Comparison of ENCODE assay signal across 25 mouse cellular contexts in the genomic region with DNA sequence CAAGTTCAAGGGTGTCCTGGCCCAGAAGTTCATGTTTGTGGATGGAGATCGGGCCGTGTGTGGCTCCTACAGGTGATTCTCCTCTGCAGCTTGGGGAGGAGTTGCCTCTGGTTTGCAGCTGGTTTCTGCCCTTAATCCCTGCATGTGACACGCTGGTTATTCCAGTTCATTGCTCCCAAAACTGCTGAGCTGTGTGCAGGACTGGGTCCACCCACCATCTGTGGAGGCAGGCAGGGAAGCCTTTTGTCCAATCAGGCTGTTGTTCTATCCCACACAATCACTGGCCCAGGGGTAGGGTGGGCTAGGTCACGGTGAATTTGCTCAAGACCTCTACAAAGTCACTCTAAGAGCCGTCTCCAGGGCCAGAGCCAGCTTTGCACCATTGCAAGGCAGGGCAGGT. TPM values are rescaled to one million over a fixed set of nuclear protein-coding genes. Genes with fewer than 3 reads are reported as not detected.
A peak's percentile ranks its signal among the peaks of the same experiment; 100 is the strongest.
DNase-seq lines count a peak whose midpoint lies in the region; ATAC-seq lines count a peak whose summit lies in the region.
"Had no signal": no experiment of that assay in that cellular context is flagged by ENCODE, and none has a peak within 500 bp of the region (broad histone marks: within the 10 kb centered on the region; RNA-seq: fewer than 3 reads in every experiment).

No protein-coding gene starts in this region.

- H3K36me3 ChIP-seq in hindbrain, embryonic 11.5 days (ENCODE audit: control insufficient read depth, insufficient read depth, low read length) = no peaks in the 10 kb centered on the region
- H3K36me3 ChIP-seq in hindbrain, embryonic 16.5 days (ENCODE audit: control insufficient read depth, insufficient read depth, low read length) = no peaks in the 10 kb centered on the region
- H3K36me3 ChIP-seq: heart, embryonic 13.5 days; stomach, embryonic 15.5 days had no signal

- H3K4me3 ChIP-seq in hindbrain, embryonic 11.5 days (ENCODE audit: low read depth, low read length) = no peak overlapping the region
- H3K4me3 ChIP-seq in hindbrain, embryonic 16.5 days (ENCODE audit: low read length) = no peak overlapping the region
- H3K4me3 ChIP-seq: heart, adult 2 months; heart, embryonic 13.5 days; intestine, embryonic 15.5 days; stomach, embryonic 15.5 days had no signal

- H3K9ac ChIP-seq in hindbrain, embryonic 11.5 days (ENCODE audit: low read depth, low read length) = no peak overlapping the region
- H3K9ac ChIP-seq in hindbrain, embryonic 16.5 days (ENCODE audit: low read depth, low read length) = no peak overlapping the region
- H3K9ac ChIP-seq: forebrain, postnatal 0 days; heart, embryonic 13.5 days; hindbrain, embryonic 14.5 days; intestine, embryonic 15.5 days; stomach, embryonic 15.5 days had no signal

- H3K9me3 ChIP-seq in hindbrain, embryonic 11.5 days (ENCODE audit: control insufficient read depth, low read length) = no peaks in the 10 kb centered on the region
- no peaks in the 10 kb centered on the region for H3K9me3 ChIP-seq in hindbrain, embryonic 16.5 days (ENCODE audit: control insufficient read depth, low read length)
- H3K9me3 ChIP-seq: heart, embryonic 13.5 days; intestine, embryonic 15.5 days; stomach, embryonic 15.5 days had no signal

- WGBS in hindbrain, embryonic 11.5 days = 41% methylated on average over 5 of the region's 5 CpGs
- 29% methylated on average over 5 of the region's 5 CpGs for WGBS in hindbrain, embryonic 16.5 days

- no peak overlapping the region for H3K4me2 ChIP-seq in hindbrain, embryonic 11.5 days (replicated peaks; ENCODE audit: low read depth, low read length)
- H3K4me2 ChIP-seq in hindbrain, embryonic 16.5 days (ENCODE audit: low read length) = no peak overlapping the region
- H3K4me2 ChIP-seq: heart, embryonic 13.5 days; hindbrain, embryonic 14.5 days; intestine, embryonic 15.5 days; stomach, embryonic 15.5 days had no signal

- H3K27ac ChIP-seq in hindbrain, embryonic 11.5 days (ENCODE audit: low read depth, low read length) = 0 out of 2 replicates have a peak overlapping the region, but pooled peaks have one; percentile 17
- no peak overlapping the region for H3K27ac ChIP-seq in hindbrain, embryonic 16.5 days (ENCODE audit: low read depth, low read length)
- H3K27ac ChIP-seq: heart, adult 2 months; heart, embryonic 13.5 days; hindbrain, embryonic 14.5 days; intestine, embryonic 15.5 days; stomach, embryonic 15.5 days had no signal

- H3K4me1 ChIP-seq in hindbrain, embryonic 11.5 days (replicated peaks; ENCODE audit: control insufficient read depth, insufficient read depth, low read length) = 0 out of 2 replicates have a peak, but pooled peaks cover 3% of the 10 kb centered on the region
- H3K4me1 ChIP-seq in hindbrain, embryonic 16.5 days (ENCODE audit: control insufficient read depth, insufficient read depth, low read depth, low read length) = no peaks in the 10 kb centered on the region
- H3K4me1 ChIP-seq: heart, embryonic 13.5 days; stomach, embryonic 15.5 days had no signal

- no peak for ATAC-seq in hindbrain, embryonic 11.5 days (ENCODE audit: low FRiP score)
- no peak for ATAC-seq in hindbrain, embryonic 16.5 days
- no peak for ATAC-seq in megakaryocyte-erythroid progenitor cell, adult 5-6 weeks (replicated peaks; ENCODE audit: low FRiP score, low TSS enrichment, poor library complexity, severe bottlenecking)
- ATAC-seq in monocyte, adult 5-6 weeks (replicated peaks; ENCODE audit: insufficient number of reproducible peaks, low FRiP score, low TSS enrichment, poor library complexity, severe bottlenecking) = no peak
- ATAC-seq: forebrain, postnatal 0 days; intestine, embryonic 15.5 days; midbrain, embryonic 16.5 days; Patski had no signal

- 0 out of 2 replicates have a peak, but pooled peaks cover 5% of the 10 kb centered on the region for H3K27me3 ChIP-seq in hindbrain, embryonic 11.5 days (ENCODE audit: control insufficient read depth, insufficient read depth, low read length)
- no peaks in the 10 kb centered on the region for H3K27me3 ChIP-seq in hindbrain, embryonic 16.5 days (replicated peaks; ENCODE audit: control insufficient read depth, insufficient read depth, low read length)
- H3K27me3 ChIP-seq: heart, embryonic 13.5 days; intestine, embryonic 15.5 days; Patski; stomach, embryonic 15.5 days had no signal

- no peak for DNase-seq in hindbrain, embryonic 11.5 days (ENCODE audit: low spot score)
- peak; percentile 36 for DNase-seq in embryo, embryonic 10.5 days (ENCODE audit: low spot score)
- peak; percentile 89 for DNase-seq in kidney, adult 9 months
- DNase-seq in mesoderm, embryonic 11.5 days (ENCODE audit: low read depth, low spot score) = peak; percentile 15
- DNase-seq: adrenal gland, adult 2 months; cerebellum, adult 11-12 months; forebrain, postnatal 0 days; gastrocnemius, postnatal 25 days; heart, adult 2 months; heart, postnatal 14 days; lung, adult 2 months; lung, postnatal 14 days; thymus, postnatal 25 days had no signal

RNA-seq across cellular contexts. Expression of a gene that starts 17.8 kb away (rescaled TPM):
- polyA plus RNA-seq in hindbrain, embryonic 11.5 days (2014; fragmentation: Nextera tagmentation; extraction: Ambion mirVana) = 0.18 and 0.31 TPM in 2 replicates
- 0.12 and 0.18 TPM in 2 replicates for polyA plus RNA-seq in hindbrain, embryonic 16.5 days (2015; fragmentation: Nextera tagmentation; extraction: Ambion mirVana)
- not detected in 2 replicates for total RNA-seq in megakaryocyte-erythroid progenitor cell, adult 5-6 weeks (2014; fragmentation: Nextera tagmentation)
- not detected in 2 replicates for total RNA-seq in megakaryocyte-erythroid progenitor cell, adult 5-6 weeks (2017)
- 0.10 TPM in 1 of 3 replicates, not detected in the others for total RNA-seq in monocyte, adult 5-6 weeks (2017)
- total RNA-seq: megakaryocyte, adult 5-6 weeks had no signal
- polyA plus RNA-seq: Patski had no signal

RNA-seq across cellular contexts. Expression of a gene that starts 18.9 kb away (rescaled TPM):
- 0.09 TPM in 1 of 2 replicates, not detected in the other for polyA plus RNA-seq in hindbrain, embryonic 11.5 days (2014; fragmentation: Nextera tagmentation; extraction: Ambion mirVana)
- not detected in 2 replicates for polyA plus RNA-seq in hindbrain, embryonic 16.5 days (2015; fragmentation: Nextera tagmentation; extraction: Ambion mirVana)
- total RNA-seq in megakaryocyte-erythroid progenitor cell, adult 5-6 weeks (2014; fragmentation: Nextera tagmentation) = not detected in 2 replicates
- total RNA-seq in megakaryocyte-erythroid progenitor cell, adult 5-6 weeks (2017) = not detected in 2 replicates
- not detected in 3 replicates for total RNA-seq in monocyte, adult 5-6 weeks (2017)
- total RNA-seq: gastrocnemius, postnatal 25 days; heart, adult 2 months; heart, postnatal 14 days; liver, adult 2 months; megakaryocyte, adult 5-6 weeks had no signal
- polyA plus RNA-seq: heart, adult 2 months; hindbrain, embryonic 14.5 days; liver, adult 2 months; lung, adult 2 months; midbrain, embryonic 16.5 days; neural tube, embryonic 14.5 days; Patski; stomach, embryonic 15.5 days had no signal

RNA-seq across cellular contexts. Expression of a gene that starts 48.6 kb away (rescaled TPM):
- 5.3 and 6.8 TPM in 2 replicates for polyA plus RNA-seq in hindbrain, embryonic 11.5 days (2014; fragmentation: Nextera tagmentation; extraction: Ambion mirVana)
- polyA plus RNA-seq in hindbrain, embryonic 16.5 days (2015; fragmentation: Nextera tagmentation; extraction: Ambion mirVana) = 12.0 and 12.1 TPM in 2 replicates
- 2.2 and 2.4 TPM in 2 replicates for total RNA-seq in megakaryocyte-erythroid progenitor cell, adult 5-6 weeks (2014; fragmentation: Nextera tagmentation)
- 1.3 TPM in 1 of 2 replicates, not detected in the other for total RNA-seq in megakaryocyte-erythroid progenitor cell, adult 5-6 weeks (2017)
- 14.6 to 39.1 TPM (median 19.1 TPM) in 3 replicates for total RNA-seq in monocyte, adult 5-6 weeks (2017)
